Mouse (Mus musculus): ENCODE measurements around the gene Gadd45a. TPM values are rescaled to one million over a fixed set of nuclear protein-coding genes. Genes with fewer than 3 reads are reported as not detected.
A peak's percentile ranks its signal among the peaks of the same experiment; 100 is the strongest.
"Not testable (repeated sequence)": the region's sequence is repeated elsewhere in the genome, so short reads cannot be mapped to it uniquely, and the experiment has no call there.

Gene Gadd45a
- total RNA-seq, 2 experiments from 2014 or later: 7.0 to 8.2 TPM

DNA sequence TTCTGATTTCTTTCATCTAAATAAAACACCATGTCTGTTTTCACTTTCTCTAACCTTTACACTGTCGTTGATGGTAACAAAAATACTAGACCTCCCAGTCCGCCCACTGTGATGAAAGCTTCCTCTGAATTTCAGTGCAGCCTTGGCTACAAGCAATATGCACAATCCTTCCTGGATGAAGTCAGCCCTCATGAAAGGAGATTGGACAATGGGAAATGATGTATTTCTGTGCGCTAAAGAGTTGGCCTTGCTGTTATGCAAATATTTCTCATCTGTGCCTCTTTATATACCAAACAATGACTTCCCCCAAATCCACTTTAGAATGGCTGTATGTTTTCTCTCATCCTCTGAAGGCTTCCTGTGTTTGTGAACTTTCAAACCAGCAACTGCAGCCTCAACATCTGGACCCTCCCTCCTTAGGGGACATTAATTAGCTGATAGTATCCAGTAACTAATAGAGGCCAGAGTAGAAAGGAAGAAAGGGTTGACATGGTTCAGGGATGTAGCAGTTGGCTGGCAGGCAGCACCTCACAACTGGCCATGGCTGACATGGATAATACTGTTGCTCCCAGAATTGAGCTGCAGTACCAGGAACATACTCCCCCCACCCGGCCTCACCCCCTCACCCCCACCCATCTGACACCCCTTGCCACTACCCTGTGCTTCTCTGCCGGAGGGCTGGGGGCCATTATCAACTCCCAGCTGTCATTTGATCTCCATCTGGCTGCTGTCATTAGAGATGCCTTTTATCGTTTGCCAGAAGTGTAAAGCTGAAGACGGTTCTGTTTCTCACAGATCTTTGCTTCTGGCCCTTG is 11.8 kb upstream of the Gadd45a start:
- DNase-seq (ENCODE audit: low spot score in 2 of 2): no peak

- no peak for DNase-seq (ENCODE audit: low spot score in 2 of 2)
Measured at GRCm38 (mm10) chr6:67048052-67048691, 10.9 kb upstream of the Gadd45a start.

DNA sequence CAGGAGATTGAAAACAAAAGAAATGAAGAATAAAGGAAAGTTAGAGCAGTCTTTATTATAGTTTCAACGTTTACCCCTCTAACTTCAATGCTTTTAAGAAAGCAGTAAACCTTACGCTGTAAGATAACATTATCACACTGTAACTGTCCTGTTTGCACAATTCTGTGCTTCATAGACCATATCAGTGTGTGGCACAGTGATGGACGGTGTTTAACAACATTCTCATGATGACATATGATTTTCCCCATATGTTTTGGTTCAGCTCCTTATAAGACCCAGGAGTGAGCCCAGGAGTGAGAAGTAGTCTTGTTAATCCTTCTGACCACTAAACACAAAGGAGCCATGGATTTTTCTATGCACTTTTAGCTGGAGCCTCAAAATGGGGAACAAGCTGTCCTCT is 9.7 kb upstream of the Gadd45a start:
- DNase-seq (ENCODE audit: low spot score in 2 of 2): no peak

GRCm38 (mm10) chr6:67045424-67045823 is 8.2 kb upstream of the Gadd45a start:
- no peak for DNase-seq (ENCODE audit: low spot score in 2 of 2)

- DNase-seq (ENCODE audit: low spot score in 2 of 2): no peak
Measured at GRCm38 (mm10) chr6:67040904-67041410, 3.7 kb upstream of the Gadd45a start.

DNA sequence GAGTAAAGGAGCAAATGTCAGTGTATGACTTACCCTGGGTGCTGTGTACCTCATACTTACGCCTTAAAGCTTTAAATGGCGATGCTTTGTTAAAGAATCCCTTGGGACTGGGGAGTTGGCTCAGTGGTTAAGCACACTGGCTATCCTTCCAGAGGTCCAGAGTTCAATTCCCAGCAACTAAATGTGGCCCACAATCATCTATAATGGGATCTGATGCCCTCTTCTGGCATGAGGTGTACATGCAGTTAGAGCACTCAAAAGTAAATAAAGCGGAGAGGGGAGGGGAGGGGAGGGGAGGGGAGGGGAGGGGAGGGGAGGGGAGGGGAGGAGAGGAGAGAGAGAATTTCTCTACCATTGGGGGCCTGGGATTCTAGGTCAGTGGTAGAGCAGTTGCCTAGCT is 1.7 kb upstream of the Gadd45a start:
- no peak for DNase-seq (ENCODE audit: low spot score in 2 of 2)

GRCm38 (mm10) chr6:67036356-67036811 is 873 bp downstream of the Gadd45a start:
- peak; percentile 73 to 80 for DNase-seq (ENCODE audit: low spot score in 2 of 2)

DNA sequence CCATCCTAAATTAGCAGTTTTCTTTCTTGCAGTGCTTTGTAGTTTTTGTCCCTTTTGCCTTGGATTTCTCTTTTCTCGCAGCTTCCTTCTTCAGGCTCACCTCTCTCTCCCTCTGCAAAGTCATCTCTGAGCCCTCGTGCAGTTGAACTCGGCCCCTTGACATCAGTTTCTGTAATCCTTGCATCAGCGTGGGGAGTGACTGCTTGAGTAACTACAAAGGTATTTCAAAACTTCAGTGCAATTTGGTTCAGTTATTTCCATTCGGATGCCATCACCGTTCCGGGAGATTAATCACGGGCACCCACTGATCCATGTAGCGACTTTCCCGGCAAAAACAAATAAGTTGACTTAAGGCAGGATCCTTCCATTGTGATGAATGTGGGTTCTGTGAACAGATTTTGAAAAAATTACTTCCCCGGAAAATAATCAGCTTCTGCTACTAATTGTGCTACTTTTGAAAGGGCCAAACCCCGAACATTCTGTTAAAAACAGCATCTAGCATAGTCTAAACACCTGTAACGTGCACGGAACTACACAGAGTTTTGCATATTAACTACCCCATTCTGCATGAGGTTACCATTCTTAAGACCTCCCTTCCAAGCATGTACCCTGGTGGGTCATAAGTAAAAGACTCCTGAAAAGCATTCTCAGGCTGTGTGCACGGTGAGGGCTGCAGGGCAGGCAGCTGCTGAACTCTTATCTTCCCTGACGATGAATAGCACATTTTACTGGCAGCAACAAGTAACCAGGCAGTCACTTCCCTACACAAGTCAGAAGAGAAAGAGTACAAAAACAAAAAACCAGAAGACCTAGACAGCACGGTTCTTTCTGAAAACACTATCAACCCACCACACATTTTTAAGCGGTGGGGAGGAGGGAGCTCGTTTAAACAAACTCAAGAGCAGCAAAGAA is 1.6 kb downstream of the Gadd45a start:
- DNase-seq (ENCODE audit: low spot score in 2 of 2): no peak

DNA sequence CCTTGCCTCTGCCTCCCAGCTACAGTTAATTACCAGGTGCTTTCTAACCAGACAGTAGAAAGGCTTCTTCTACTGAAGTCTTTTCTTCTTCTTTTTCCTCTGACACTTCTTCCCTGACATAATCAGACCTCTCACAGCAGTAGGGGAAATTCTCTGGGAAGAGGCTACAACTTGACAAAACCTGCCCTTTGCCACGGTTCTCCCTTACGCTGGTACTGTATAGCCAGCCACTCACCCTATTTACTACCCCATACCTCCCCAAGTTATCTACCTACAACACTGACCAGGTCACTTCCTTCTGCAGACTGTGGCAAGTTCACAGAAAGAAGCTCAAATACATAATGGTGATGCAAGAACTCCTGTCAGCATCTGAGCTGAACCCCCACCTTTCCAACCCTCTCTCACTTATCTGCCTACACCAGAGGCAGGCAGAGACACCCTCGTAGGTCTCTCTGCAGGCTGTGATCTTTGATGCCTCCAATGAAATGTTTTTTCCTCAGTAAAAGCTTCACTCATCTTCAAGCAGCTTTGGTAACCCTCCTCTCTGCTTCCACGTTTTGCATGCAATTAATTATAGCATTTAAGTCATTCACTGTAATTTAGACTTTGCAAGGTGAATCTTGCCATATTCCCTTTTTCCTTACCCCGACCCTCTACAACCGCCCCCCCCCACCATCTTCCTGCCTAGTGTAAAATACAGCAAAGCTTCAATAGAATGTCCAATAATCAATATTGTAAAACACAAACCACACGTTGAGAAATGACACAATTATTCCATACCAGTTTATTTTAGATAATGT is 2.7 kb downstream of the Gadd45a start:
- DNase-seq (ENCODE audit: low spot score in 2 of 2): no peak

GRCm38 (mm10) chr6:67033604-67034003 is 3.7 kb downstream of the Gadd45a start:
- no peak for DNase-seq (ENCODE audit: low spot score in 2 of 2)

- DNase-seq (ENCODE audit: low spot score in 2 of 2): not testable (repeated sequence)
Measured at GRCm38 (mm10) chr6:67032972-67033371, 4.3 kb downstream of the Gadd45a start.

DNA sequence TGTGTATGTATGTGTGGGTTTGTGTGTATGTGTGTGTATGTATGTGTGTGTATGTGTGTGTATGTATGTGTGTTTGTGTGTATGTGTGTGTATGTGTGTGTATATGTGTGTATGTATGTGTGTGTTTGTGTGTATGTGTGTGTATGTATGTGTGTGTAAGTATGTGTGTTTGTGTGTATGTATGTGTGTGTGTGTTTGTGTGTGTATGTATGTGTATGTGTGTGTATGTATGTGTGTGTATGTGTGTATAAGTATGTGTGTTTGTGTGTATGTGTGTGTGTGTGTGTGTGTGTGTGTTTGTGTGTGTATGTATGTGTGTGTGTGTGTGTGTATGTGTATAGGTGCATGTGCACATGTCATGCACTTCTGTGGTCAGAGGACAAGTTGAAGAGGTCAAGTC is 4.7 kb downstream of the Gadd45a start:
- DNase-seq (ENCODE audit: low spot score in 2 of 2): not testable (repeated sequence)

- no peak for DNase-seq (ENCODE audit: low spot score in 2 of 2)
Measured at GRCm38 (mm10) chr6:67030846-67031245, 6.4 kb downstream of the Gadd45a start.

DNA sequence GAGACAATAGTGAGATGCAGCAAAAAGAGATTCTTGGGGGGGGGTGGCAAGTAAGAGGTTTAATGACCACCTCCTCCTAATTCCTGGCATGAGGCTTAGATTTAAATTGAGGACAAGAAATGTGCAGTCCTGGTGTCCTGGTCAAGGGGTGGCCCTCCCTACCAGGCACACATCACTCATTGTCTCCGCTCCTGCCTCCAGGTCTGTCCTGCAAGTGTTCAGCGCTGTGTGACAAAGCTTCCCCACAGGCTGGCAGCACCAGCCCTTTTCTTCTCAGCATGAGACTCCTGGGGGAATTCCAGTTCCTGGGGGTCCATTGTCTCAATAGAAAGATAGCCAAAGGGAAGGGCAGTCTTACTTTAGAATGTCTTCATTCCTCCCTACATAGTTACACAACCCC is 6.8 kb downstream of the Gadd45a start:
- DNase-seq (ENCODE audit: low spot score in 2 of 2): no peak

- DNase-seq (ENCODE audit: low spot score in 2 of 2): no peak
Measured at GRCm38 (mm10) chr6:67029987-67030386, 7.3 kb downstream of the Gadd45a start.

GRCm38 (mm10) chr6:67029312-67029950 is 7.8 kb downstream of the Gadd45a start:
- no peak for DNase-seq (ENCODE audit: low spot score in 2 of 2)

DNA sequence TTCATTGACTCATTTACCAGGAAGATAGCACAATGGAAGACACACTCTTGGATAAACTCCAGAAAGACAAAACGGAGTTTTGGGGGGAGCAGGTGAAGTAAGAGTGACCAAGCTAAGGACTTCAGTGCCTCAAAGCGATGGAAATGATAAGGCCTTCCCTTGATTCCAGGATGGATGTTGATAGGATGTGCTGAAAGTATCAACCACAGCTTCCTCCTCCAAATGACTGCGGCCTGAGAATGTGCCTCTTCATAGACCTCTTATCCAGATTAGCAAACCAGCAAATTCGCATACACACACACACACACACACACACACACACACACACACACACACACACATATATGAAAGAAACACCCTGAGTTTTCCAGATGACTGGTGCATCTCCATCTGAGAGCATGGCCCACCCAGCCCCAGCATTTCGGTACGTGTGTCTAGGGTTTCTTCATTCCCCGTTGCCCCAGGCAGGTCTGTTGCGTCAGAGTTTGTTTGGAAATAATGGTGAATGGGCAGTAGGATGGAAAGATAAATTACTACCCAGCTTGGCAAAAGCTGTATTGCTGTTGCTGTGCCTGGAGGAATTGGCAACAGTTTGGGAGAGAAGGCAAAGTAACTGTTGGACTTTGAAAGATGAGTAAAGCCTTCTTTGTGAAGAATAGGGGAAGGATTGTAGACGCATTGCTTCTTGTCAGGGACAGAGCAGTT is 9.7 kb downstream of the Gadd45a start:
- DNase-seq (ENCODE audit: low spot score in 2 of 2): no peak

- no peak for DNase-seq (ENCODE audit: low spot score in 2 of 2)
Measured at GRCm38 (mm10) chr6:67026661-67027060, 10.6 kb downstream of the Gadd45a start.

DNA sequence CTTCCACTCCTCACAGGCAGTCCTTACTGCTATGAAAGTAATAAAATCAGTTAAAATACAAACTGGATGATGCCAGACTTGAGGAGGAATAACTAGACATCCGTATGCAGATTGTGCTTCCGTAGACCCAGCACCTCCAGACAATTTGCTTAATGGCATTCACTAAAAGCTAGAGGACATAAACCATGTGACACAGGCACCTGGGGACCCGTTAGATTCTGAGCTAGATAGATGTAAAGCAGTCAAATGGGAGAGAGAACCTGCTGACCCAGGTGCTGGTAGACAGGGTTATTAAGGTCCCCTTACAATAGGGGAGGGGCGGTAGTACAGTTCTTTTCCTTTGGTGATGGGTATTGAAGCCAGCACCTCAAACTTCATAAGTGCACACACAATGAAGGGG is 13.5 kb downstream of the Gadd45a start:
- no peak for DNase-seq (ENCODE audit: low spot score in 2 of 2)

Data from layer of hippocampus, postnatal 14 days (tissue).